Mouse (Mus musculus) heart, adult 8-10 months (tissue): ENCODE results near the gene Chmp1a. TPM values are rescaled to one million over a fixed set of nuclear protein-coding genes. Genes with fewer than 3 reads are reported as not detected.
"Not testable (repeated sequence)": the region's sequence is repeated elsewhere in the genome, so short reads cannot be mapped to it uniquely, and the experiment has no call there.

Source experiments
- DNase-seq: peaks from one replicate; pipeline ENCODE4 v3.0.0; 2022; ENCODE audit warnings: low spot score
- total RNA-seq, 4 experiments: library from RNA; stranded (reverse); gene quantifications; 2 replicates each; pipeline ENCODE4 v1.2.4; 2022

Chmp1a gene
- total RNA-seq, 4 experiments from 2014 or later: 61.3 to 68.0 (median 65.5) TPM

- DNase-seq: no peak
Observed at GRCm38 (mm10) chr8:123231742-123232141, 19.2 kb upstream of the Chmp1a start.

DNA sequence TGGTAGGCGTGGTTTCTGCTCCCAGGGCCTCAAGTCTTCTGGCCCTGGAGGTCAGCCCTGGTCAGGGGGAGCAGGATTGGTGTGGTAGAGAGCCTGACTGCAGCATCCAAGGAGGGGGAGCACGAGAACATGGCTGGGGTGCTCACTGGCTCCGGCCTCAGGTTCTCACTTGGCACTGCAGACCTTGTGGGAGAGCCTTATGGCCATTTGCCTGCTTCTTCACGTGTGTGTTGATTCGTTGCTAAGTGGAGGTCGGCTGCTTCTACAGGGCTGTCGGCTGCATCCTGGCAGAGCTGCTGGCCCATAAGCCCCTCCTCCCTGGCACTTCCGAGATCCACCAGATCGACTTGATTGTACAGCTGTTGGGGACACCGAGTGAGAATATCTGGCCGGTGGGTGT, 17.8 kb upstream of the Chmp1a start:
- DNase-seq: not testable (repeated sequence)

DNA sequence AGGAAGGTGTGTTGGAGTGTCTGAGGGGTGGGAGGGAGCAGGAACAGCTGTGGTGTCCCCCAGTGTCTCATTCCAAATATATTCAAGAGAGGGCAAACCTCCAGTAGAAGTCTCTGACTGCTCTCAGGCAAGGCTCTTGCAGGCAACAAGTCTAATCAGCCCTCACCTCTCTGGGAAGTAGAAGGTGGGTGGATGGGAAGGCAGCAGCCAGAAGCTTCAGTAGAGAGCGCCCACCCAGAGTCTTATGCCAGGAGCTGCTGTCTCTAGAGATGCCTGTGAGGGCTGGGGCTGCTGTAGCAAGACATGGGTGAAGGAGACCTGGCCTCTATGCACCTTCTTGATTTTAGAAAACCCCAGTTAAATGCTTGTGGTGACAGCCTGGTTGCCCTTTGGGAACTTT, 15.9 kb upstream of the Chmp1a start:
- no peak for DNase-seq

- DNase-seq: peak; percentile 96
Observed at GRCm38 (mm10) chr8:123224278-123225266, 12.0 kb upstream of the Chmp1a start, which contains the start of gene Cdk10. TSS of gene Cdk10 (plus strand) at chr8:123224842.

- DNase-seq: no peak
Observed at GRCm38 (mm10) chr8:123220917-123221316, 8.4 kb upstream of the Chmp1a start.

DNA sequence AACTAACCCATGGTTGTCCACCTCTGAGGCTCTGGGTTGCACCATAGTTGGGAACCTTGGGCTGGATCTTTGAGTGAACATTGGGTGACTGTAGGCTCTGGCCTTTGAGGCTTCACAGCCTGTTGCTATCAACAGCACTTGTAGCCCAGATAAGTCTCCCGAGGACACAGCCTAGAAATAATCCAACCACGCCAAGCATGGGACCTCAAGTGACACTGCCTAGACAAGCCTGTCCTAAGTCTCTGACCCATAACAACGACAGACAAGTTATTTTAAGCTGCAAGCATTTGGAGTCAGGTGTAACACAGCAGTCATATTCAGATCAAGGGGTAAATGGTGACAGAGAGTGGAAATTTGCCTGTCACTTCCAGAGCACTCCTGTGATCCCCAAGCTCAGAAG, 2.9 kb upstream of the Chmp1a start:
- DNase-seq: peak; percentile 56

DNA sequence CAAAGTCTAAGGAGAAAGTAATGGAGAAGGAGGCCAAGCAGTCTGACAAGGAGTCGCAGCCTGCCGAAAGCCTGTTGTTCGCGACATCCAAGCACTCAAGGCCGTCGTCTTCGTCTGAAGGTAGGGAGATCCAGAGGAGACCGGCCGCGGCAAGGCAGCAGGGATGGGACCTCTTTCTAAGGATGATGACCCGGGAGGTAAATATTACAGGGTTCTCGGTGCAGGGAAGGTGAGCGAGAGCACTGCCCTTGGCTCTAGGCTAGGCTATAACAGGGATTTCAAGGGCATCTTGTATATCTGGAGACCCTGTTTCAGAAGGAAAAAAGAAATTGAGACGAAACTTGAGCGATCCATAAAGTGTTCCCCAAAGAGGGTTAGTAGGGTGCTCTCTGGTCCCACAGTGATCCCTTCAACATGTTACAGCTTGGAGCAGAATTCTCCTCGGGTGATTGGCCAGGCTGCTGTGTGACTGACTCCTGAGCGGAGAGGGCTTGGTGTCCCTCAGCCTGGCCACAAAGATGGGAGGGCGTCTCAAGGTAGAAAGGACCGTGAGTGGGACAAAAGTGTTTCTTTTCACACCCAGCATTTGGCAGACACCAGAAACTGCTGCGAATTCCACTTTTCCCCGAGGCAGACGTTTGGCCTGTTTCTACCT, 682 bp upstream of the Chmp1a start:
- peak; percentile 22 for DNase-seq

- DNase-seq: no peak
Observed at GRCm38 (mm10) chr8:123211876-123212275, 687 bp downstream of the Chmp1a start.

GRCm38 (mm10) chr8:123203571-123203970, 9.0 kb downstream of the Chmp1a start:
- DNase-seq: no peak

- DNase-seq: peak; percentile 72
Observed at GRCm38 (mm10) chr8:123202288-123202687, 10.3 kb downstream of the Chmp1a start.

- DNase-seq: no peak
Observed at GRCm38 (mm10) chr8:123199864-123200263, 12.7 kb downstream of the Chmp1a start.

DNA sequence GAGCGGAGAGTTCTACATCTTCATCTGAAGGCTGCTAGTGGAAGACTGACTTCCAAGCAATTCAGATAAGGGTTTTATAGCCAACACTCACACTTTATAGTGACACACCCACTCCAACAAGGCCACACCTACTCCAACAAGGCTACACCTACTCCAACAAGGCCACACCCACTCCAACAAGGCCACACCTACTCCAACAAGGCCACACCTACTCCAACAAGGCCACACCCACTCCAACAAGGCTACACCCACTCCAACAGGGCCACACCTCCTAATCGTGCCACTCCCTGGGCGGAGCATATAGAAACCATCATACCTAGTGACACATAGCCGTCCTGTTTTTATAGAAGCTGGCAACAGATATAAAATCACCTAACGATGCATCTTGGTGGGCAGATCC, 15.5 kb downstream of the Chmp1a start:
- not testable (repeated sequence) for DNase-seq

- DNase-seq: no peak
Observed at GRCm38 (mm10) chr8:123193771-123194170, 18.8 kb downstream of the Chmp1a start.

GRCm38 (mm10) chr8:123191908-123192307, 20.7 kb downstream of the Chmp1a start:
- no peak for DNase-seq

DNA sequence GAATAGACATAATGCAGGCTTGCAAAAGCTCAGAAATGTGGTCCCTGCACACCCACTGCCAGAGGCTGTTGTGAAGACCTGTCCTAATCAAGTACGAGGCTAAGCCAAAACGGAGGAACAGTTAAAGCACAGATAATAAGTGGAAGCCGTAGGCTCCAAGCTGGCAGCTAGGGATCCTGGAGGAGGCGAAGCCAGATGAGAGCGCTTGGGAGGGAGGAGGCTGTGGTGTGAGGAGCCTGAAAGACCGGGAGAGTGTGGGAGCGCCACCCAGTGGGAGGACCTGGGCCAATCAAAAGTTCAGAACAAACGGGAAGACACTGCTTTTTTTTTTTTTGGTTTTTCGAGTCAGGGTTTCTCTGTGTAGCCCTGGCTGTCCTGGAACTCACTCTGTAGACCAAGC, 21.9 kb downstream of the Chmp1a start:
- peak; percentile 68 for DNase-seq

DNA sequence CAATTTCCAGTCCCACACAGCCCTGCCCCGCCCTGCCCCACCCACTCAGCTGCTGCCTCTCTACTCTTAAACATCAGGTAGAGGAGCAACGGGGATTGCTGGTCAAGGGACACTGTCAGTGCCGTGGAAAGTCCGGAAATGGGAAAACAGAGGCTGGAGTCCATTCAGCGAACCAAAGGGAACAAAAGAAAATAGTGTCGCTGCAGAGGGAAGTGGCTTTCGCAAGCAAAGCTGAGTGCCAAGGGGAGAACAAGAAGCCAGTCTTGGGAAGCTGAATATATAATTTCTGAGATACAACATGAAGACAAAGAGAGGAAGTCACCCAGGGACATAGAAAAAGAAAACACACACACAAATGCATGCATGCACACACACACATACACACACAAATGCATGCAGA, 23.7 kb downstream of the Chmp1a start:
- no peak for DNase-seq

DNA sequence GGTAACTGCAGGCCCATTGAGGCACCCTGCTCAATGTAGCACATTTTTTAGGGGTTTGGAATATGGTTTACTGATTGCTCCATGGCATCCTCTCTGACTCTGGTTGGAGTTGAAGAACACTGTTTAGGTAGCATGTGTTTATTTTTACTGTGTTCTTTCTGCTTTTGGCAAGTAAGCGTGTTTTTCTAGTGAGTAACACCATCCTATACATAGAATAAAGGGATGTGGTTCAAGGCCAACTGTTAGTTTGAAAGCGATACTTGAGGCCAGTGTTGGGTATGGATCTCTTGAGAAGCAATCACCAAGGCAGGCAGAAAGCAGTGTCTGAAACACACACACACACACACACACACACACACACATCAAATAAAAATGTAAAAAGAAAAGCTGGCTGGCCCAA, 24.6 kb downstream of the Chmp1a start:
- no peak for DNase-seq

DNA sequence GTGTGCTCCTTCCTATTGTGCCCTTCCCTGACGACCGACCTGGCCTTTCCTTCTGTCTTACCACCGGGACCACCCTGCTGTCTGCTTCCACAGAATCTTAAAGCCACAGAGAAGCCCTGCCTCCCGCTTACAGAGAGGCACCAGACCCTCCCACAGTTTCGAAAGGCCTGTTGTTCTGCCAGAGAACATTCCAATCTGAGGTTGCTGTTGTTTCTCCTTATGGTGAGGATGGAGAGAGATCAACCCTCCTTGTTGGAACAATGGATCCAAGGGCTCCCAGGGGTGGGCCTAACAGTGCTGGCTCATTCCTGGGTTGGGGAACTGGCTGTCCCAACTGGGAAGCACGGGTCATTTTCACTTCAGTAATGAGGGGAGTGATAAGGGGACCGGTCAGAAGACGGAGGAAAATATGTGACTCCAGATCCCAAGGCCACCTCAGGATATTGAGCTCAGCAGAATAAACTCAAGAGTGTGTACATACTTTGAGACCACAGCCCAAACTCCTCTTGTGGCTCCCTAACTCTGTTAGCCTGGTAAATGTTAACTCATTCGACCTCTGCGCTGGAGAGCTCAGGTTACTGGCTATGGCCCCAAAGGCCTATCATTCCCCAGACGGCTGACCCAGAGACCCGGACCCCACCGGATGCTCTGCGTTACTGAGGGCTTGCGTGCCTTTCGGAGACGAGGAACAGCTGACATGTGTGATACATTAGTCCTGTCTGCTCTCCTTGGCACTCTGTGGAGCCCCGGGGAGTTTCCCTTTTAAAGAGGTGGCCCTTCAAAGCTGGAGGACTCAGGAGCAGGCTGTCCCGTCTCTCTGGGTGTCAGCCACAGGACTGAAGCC, 26.8 kb downstream of the Chmp1a start, which contains the start of gene Dpep1:
TSS of gene Dpep1 (plus strand) at position 677 of the 844 bp plus-strand sequence.
- peak; percentile 81 for DNase-seq

GRCm38 (mm10) chr8:123181391-123181790, 31.2 kb downstream of the Chmp1a start:
- peak; percentile 58 for DNase-seq

DNA sequence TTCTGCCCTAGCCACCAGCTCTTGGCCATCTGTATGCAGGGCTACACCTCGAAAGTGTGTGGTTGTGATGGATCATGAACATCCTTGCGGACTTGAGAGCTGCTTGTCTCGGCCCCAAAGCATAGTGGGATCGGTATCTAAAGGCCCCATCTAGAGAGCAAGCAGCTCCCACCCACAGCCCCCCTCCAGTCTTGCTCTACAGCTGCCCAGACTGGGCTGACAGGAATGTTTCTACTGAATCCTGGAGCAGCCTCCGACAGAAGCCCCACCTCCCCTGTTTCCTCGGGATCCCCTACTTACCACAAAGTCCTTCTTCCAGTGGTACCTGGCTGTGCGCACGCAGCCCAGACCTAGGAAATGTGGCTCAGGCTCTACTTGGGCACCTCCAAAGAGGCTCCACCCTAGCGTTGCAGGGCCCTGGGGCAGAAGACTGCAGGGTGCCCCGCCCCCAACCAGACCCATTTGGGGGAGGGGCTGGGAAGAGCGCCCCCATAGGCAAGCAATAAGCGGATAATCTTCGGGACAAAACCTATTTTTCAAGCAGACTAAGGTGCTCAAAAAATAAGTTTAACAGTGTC, 54.6 kb downstream of the Chmp1a start, which contains the start of gene Sult5a1:
TSS of gene Sult5a1 (minus strand) at position 428 of the 578 bp plus-strand sequence.
- no peak for DNase-seq
